Mouse (Mus musculus): Measurements from ENCODE around the gene Hoxa5. TPM values are rescaled to one million over a fixed set of nuclear protein-coding genes. Genes with fewer than 3 reads are reported as not detected.

Gene Hoxa5
- total and polyA plus RNA-seq, 3 experiments: 0.83 to 4.1 (median 1.5) TPM

GRCm38 (mm10) chr6:52174968-52175751, 29.2 kb downstream of the Hoxa5 start:
- Histone ChIP-seq H3K4me3 (replicated peaks in 1 of 3; ENCODE audit: low read depth in 2 of 3, low read length in 2 of 3, poor library complexity in 1 of 3) (no peak overlapping the region), H3K9me3 (replicated peaks; ENCODE audit: low read length) (peaks cover 9% of the 10 kb centered on the region), H3K27ac (ENCODE audit: insufficient read depth, low read depth) (no peak overlapping the region), H3K4me2 (ENCODE audit: insufficient read depth, low read depth, poor library complexity, severe bottlenecking) (no peak overlapping the region), H3K4me1 (ENCODE audit: control insufficient read depth in 1 of 2, insufficient read depth in 2 of 2) (no peaks in the 10 kb centered on the region), H3K36me3 (replicated peaks in 1 of 2; ENCODE audit: control insufficient read depth in 1 of 2, insufficient read depth in 1 of 2, low read length in 1 of 2) (peaks cover 0 to 3% of the 10 kb centered on the region in 2 experiments), H3K27me3 (replicated peaks) (no peaks in the 10 kb centered on the region), H3K9ac (ENCODE audit: insufficient read depth, low read depth) (no peak overlapping the region), H3K79me2 (replicated peaks; ENCODE audit: control insufficient read depth, extremely low read depth, insufficient read depth, poor library complexity, severe bottlenecking) (no peaks in the 10 kb centered on the region)
- DNase-seq (ENCODE audit: extremely low read depth): no peak
- TF ChIP-seq BHLHE40 (IDR thresholded peaks at IDR 0.05; ENCODE audit: low read depth, low read length) (no peak), JUN (IDR thresholded peaks at IDR 0.05; ENCODE audit: insufficient read depth, low read depth, low read length) (no peak), CHD2 (IDR thresholded peaks at IDR 0.05; ENCODE audit: low read length) (no peak), GABPA (IDR thresholded peaks at IDR 0.05; ENCODE audit: insufficient replicate concordance, low read depth, low read length) (no peak), MAZ (IDR thresholded peaks at IDR 0.05; ENCODE audit: low read depth, low read length) (no peak), HCFC1 (IDR thresholded peaks at IDR 0.05; ENCODE audit: low read depth, low read length) (no peak), JUND (conservative IDR thresholded peaks at IDR 0.05; ENCODE audit: low read depth, low read length) (no peak), UBTF (IDR thresholded peaks at IDR 0.05; ENCODE audit: low read depth, low read length) (no peak), IRF4 (IDR thresholded peaks at IDR 0.05; ENCODE audit: low read depth, low read length) (no peak), MAFK (IDR thresholded peaks at IDR 0.05; ENCODE audit: insufficient replicate concordance, low read length) (no peak), MEF2A (IDR thresholded peaks at IDR 0.05; ENCODE audit: borderline replicate concordance, low read depth, low read length) (no peak), ZC3H11A (IDR thresholded peaks at IDR 0.05; ENCODE audit: low read depth, low read length) (no peak), EP300 (IDR thresholded peaks at IDR 0.05; ENCODE audit: low read length) (no peak), TBP (conservative IDR thresholded peaks at IDR 0.05; ENCODE audit: low read depth, low read length) (no peak), ELF1 (IDR thresholded peaks at IDR 0.05; ENCODE audit: low read depth, low read length) (no peak), NRF1 (IDR thresholded peaks at IDR 0.05; ENCODE audit: low read depth, low read length) (no peak), USF2 (conservative IDR thresholded peaks at IDR 0.05; ENCODE audit: low read depth, low read length) (no peak), MXI1 (IDR thresholded peaks at IDR 0.05; ENCODE audit: low read depth, low read length) (no peak)
- dilution Hi-C loops (cut with MboI; ENCODE audit: extremely low pct_ligation_motif_present, extremely low pct_unique_long_range_greater_than_20kb, low sequenced_read_pairs) (no loop called here), in situ Hi-C loops (cut with MboI; ENCODE audit: low pct_ligation_motif_present, low pct_unique_long_range_greater_than_20kb, low sequenced_read_pairs) (no loop called here)

- Histone ChIP-seq H3K9me3 (replicated peaks; ENCODE audit: low read length) (peaks cover 9% of the 10 kb centered on the region), H3K27ac (ENCODE audit: insufficient read depth, low read depth) (no peak overlapping the region), H3K36me3 (replicated peaks in 1 of 2; ENCODE audit: control insufficient read depth in 1 of 2, insufficient read depth in 1 of 2, low read length in 1 of 2) (peaks cover 3 to 10% of the 10 kb centered on the region in 2 experiments), H3K4me1 (ENCODE audit: control insufficient read depth in 1 of 2, insufficient read depth in 2 of 2) (no peaks in the 10 kb centered on the region), H3K9ac (ENCODE audit: insufficient read depth, low read depth) (no peak overlapping the region), H3K4me2 (ENCODE audit: insufficient read depth, low read depth, poor library complexity, severe bottlenecking) (no peak overlapping the region), H3K4me3 (replicated peaks in 1 of 3; ENCODE audit: low read depth in 2 of 3, low read length in 2 of 3, poor library complexity in 1 of 3) (no peak overlapping the region), H3K79me2 (replicated peaks; ENCODE audit: control insufficient read depth, extremely low read depth, insufficient read depth, poor library complexity, severe bottlenecking) (no peaks in the 10 kb centered on the region), H3K27me3 (replicated peaks) (no peaks in the 10 kb centered on the region)
- dilution Hi-C loops (cut with MboI; ENCODE audit: extremely low pct_ligation_motif_present, extremely low pct_unique_long_range_greater_than_20kb, low sequenced_read_pairs) (no loop called here), in situ Hi-C loops (cut with MboI; ENCODE audit: low pct_ligation_motif_present, low pct_unique_long_range_greater_than_20kb, low sequenced_read_pairs) (no loop called here)
- no peak for TF ChIP-seq RAD21 (IDR thresholded peaks at IDR 0.05; ENCODE audit: low read depth, low read length)
- no peak for TF ChIP-seq CHD1 (IDR thresholded peaks at IDR 0.05; ENCODE audit: low read depth, low read length)
- no peak for TF ChIP-seq BHLHE40 (IDR thresholded peaks at IDR 0.05; ENCODE audit: low read depth, low read length)
- TF ChIP-seq ZKSCAN1 (IDR thresholded peaks at IDR 0.05; ENCODE audit: borderline replicate concordance, low read depth, low read length): no peak
- no peak for TF ChIP-seq KAT2A (IDR thresholded peaks at IDR 0.05; ENCODE audit: insufficient replicate concordance, low read length)
- no peak for TF ChIP-seq HCFC1 (IDR thresholded peaks at IDR 0.05; ENCODE audit: low read depth, low read length)
- no peak for TF ChIP-seq CHD2 (IDR thresholded peaks at IDR 0.05; ENCODE audit: low read length)
- TF ChIP-seq JUND (conservative IDR thresholded peaks at IDR 0.05; ENCODE audit: low read depth, low read length): no peak
- TF ChIP-seq UBTF (IDR thresholded peaks at IDR 0.05; ENCODE audit: low read depth, low read length): no peak
- TF ChIP-seq RCOR1 (conservative IDR thresholded peaks at IDR 0.05; ENCODE audit: low read depth, low read length): no peak
- TF ChIP-seq POLR2AphosphoS2 (IDR thresholded peaks at IDR 0.05; ENCODE audit: low read depth, low read length): no peak
- no peak for TF ChIP-seq ZNF384 (IDR thresholded peaks at IDR 0.05; ENCODE audit: low read depth, low read length)
- no peak for TF ChIP-seq EP300 (IDR thresholded peaks at IDR 0.05; ENCODE audit: low read length)
- TF ChIP-seq JUN (IDR thresholded peaks at IDR 0.05; ENCODE audit: insufficient read depth, low read depth, low read length): no peak
- TF ChIP-seq MAFK (IDR thresholded peaks at IDR 0.05; ENCODE audit: insufficient replicate concordance, low read length): no peak
- TF ChIP-seq TCF12 (IDR thresholded peaks at IDR 0.05; ENCODE audit: low read depth, low read length): no peak
- no peak for TF ChIP-seq PAX5 (IDR thresholded peaks at IDR 0.05; ENCODE audit: low read length)
- DNase-seq (ENCODE audit: extremely low read depth): no peak
These were observed 30.7 kb downstream of the Hoxa5 start for GRCm38 (mm10) chr6:52173648-52174047.
